Mouse (Mus musculus) left cerebral cortex, adult 9 months (tissue): ENCODE measurements around the gene Ppp5c.
"Not testable (repeated sequence)": the region's sequence is repeated elsewhere in the genome, so short reads cannot be mapped to it uniquely, and the experiment has no call there.

ENCODE experiments used
- DNase-seq, 2 experiments: peaks; one replicate each; pipeline ENCODE4 v3.0.0; 2022; ENCODE audit warnings: low spot score in 2 of 2

Ppp5c gene

GRCm38 (mm10) chr7:17027588-17028343, at the start of gene Ppp5c:
Ppp5c (minus strand) TSS chr7:17027924.
- DNase-seq, result peak; percentile 61 to 87

GRCm38 (mm10) chr7:17076542-17076941, 48.8 kb upstream of the Ppp5c start:
- DNase-seq, result no peak

GRCm38 (mm10) chr7:17073904-17074615, 46.3 kb upstream of the Ppp5c start, which contains the start of gene Psg16:
Psg16 (plus strand) TSS chr7:17074040.
- DNase-seq, result peak in 1 of 2 experiments; percentile 74

- DNase-seq, result no peak
These were observed 45.8 kb upstream of the Ppp5c start for GRCm38 (mm10) chr7:17073513-17073903.

- DNase-seq, result not testable (repeated sequence)
These were observed 39.9 kb upstream of the Ppp5c start for GRCm38 (mm10) chr7:17067651-17068050.

GRCm38 (mm10) chr7:17067000-17067399, 39.3 kb upstream of the Ppp5c start:
- DNase-seq, result no peak

GRCm38 (mm10) chr7:17066412-17066811, 38.7 kb upstream of the Ppp5c start:
- peak in 1 of 2 experiments; percentile 94 for DNase-seq

- no peak for DNase-seq
These were observed 37.9 kb upstream of the Ppp5c start for GRCm38 (mm10) chr7:17065620-17066019.

- no peak for DNase-seq
These were observed 35.1 kb upstream of the Ppp5c start for GRCm38 (mm10) chr7:17062845-17063244.

- peak in 1 of 2 experiments; percentile 53 for DNase-seq
These were observed 34.7 kb upstream of the Ppp5c start, which contains the start of gene Hif3a for GRCm38 (mm10) chr7:17062389-17062788. Hif3a (minus strand) TSS chr7:17062427.

GRCm38 (mm10) chr7:17060782-17061605, 33.3 kb upstream of the Ppp5c start:
- DNase-seq, result no peak

GRCm38 (mm10) chr7:17060031-17060781, 32.5 kb upstream of the Ppp5c start:
- DNase-seq, result peak in 1 of 2 experiments; percentile 86

GRCm38 (mm10) chr7:17059463-17059844, 31.7 kb upstream of the Ppp5c start:
- DNase-seq, result no peak

- no peak for DNase-seq
These were observed 31.2 kb upstream of the Ppp5c start for GRCm38 (mm10) chr7:17058816-17059462.

GRCm38 (mm10) chr7:17058071-17058689, 30.5 kb upstream of the Ppp5c start:
- DNase-seq, result peak in 1 of 2 experiments; percentile 73

- DNase-seq, result no peak
These were observed 29.1 kb upstream of the Ppp5c start for GRCm38 (mm10) chr7:17056601-17057523.

GRCm38 (mm10) chr7:17056081-17056581, 28.4 kb upstream of the Ppp5c start:
- DNase-seq, result peak; percentile 81 to 91

- DNase-seq, result no peak
These were observed 27.7 kb upstream of the Ppp5c start for GRCm38 (mm10) chr7:17055287-17055946.
